Mouse (Mus musculus): ENCODE results near the gene Kank4.
"Not testable (repeated sequence)": the region's sequence is repeated elsewhere in the genome, so short reads cannot be mapped to it uniquely, and the experiment has no call there.

Kank4 gene

GRCm38 (mm10) chr4:98831726-98832125 is 14.4 kb upstream of the Kank4 start:
- DNase-seq (ENCODE audit: low spot score), result no peak

- DNase-seq (ENCODE audit: low spot score), result no peak
Measured at GRCm38 (mm10) chr4:98826701-98827100, 9.4 kb upstream of the Kank4 start.

- not testable (repeated sequence) for DNase-seq (ENCODE audit: low spot score)
Measured at GRCm38 (mm10) chr4:98823740-98824139, 6.4 kb upstream of the Kank4 start, which contains the start of gene I0C0044D17Rik. I0C0044D17Rik (minus strand) TSS chr4:98823840.

GRCm38 (mm10) chr4:98823047-98823446 is 5.7 kb upstream of the Kank4 start:
- DNase-seq (ENCODE audit: low spot score), result no peak

GRCm38 (mm10) chr4:98822478-98822877 is 5.1 kb upstream of the Kank4 start:
- DNase-seq (ENCODE audit: low spot score), result no peak

- no peak for DNase-seq (ENCODE audit: low spot score)
Measured at GRCm38 (mm10) chr4:98819216-98819755, 1.9 kb upstream of the Kank4 start.

GRCm38 (mm10) chr4:98816807-98817183 is 542 bp downstream of the Kank4 start:
- no peak for DNase-seq (ENCODE audit: low spot score)

- DNase-seq (ENCODE audit: low spot score), result no peak
Measured at GRCm38 (mm10) chr4:98806306-98806705, 11.0 kb downstream of the Kank4 start.

GRCm38 (mm10) chr4:98805291-98806048 is 11.9 kb downstream of the Kank4 start:
- DNase-seq (ENCODE audit: low spot score), result no peak

GRCm38 (mm10) chr4:98804476-98805134 is 12.7 kb downstream of the Kank4 start:
- no peak for DNase-seq (ENCODE audit: low spot score)

GRCm38 (mm10) chr4:98801775-98802174 is 15.6 kb downstream of the Kank4 start:
- DNase-seq (ENCODE audit: low spot score), result no peak

GRCm38 (mm10) chr4:98800824-98801223 is 16.5 kb downstream of the Kank4 start:
- DNase-seq (ENCODE audit: low spot score), result no peak

GRCm38 (mm10) chr4:98796591-98797341 is 20.6 kb downstream of the Kank4 start:
- DNase-seq (ENCODE audit: low spot score), result no peak

GRCm38 (mm10) chr4:98795241-98795640 is 22.1 kb downstream of the Kank4 start:
- DNase-seq (ENCODE audit: low spot score), result no peak

GRCm38 (mm10) chr4:98793486-98793885 is 23.9 kb downstream of the Kank4 start:
- no peak for DNase-seq (ENCODE audit: low spot score)

- DNase-seq (ENCODE audit: low spot score), result no peak
Measured at GRCm38 (mm10) chr4:98790721-98791120, 26.6 kb downstream of the Kank4 start.

- DNase-seq (ENCODE audit: low spot score), result no peak
Measured at GRCm38 (mm10) chr4:98789861-98790311, 27.5 kb downstream of the Kank4 start.

GRCm38 (mm10) chr4:98789133-98789765 is 28.1 kb downstream of the Kank4 start:
- DNase-seq (ENCODE audit: low spot score), result no peak

- no peak for DNase-seq (ENCODE audit: low spot score)
Measured at GRCm38 (mm10) chr4:98786281-98786680, 31.1 kb downstream of the Kank4 start.

GRCm38 (mm10) chr4:98785851-98786250 is 31.5 kb downstream of the Kank4 start:
- no peak for DNase-seq (ENCODE audit: low spot score)

GRCm38 (mm10) chr4:98778219-98778618 is 39.1 kb downstream of the Kank4 start:
- no peak for DNase-seq (ENCODE audit: low spot score)

- DNase-seq (ENCODE audit: low spot score), result no peak
Measured at GRCm38 (mm10) chr4:98777464-98777863, 39.9 kb downstream of the Kank4 start.
